Mouse (Mus musculus): ENCODE measurements around the gene Acsl1. TPM values are rescaled to one million over a fixed set of nuclear protein-coding genes. Genes with fewer than 3 reads are reported as not detected.

Gene Acsl1
- 26.4 TPM for polyA plus RNA-seq (2014; fragmentation: Illumina TruSeq; extraction: RNeasy Lipid Tissue Mini Kit (QIAGEN cat#74804); ENCODE audit: low read depth, low replicate concordance)

GRCm38 (mm10) chr8:46470792-46471781, at the start of gene Acsl1:
Gene Acsl1, plus strand, starts transcription at chr8:46471037.

GRCm38 (mm10) chr8:46551615-46552440, 81.0 kb downstream of the Acsl1 start, which contains the start of gene Cenpu:
Gene Cenpu, plus strand, starts transcription at chr8:46552028.

Other genes with a start within 250 kb of the Acsl1 start
- gene Helt, start 176.4 kb upstream of the Acsl1 start, polyA plus RNA-seq (2014; fragmentation: Illumina TruSeq; extraction: RNeasy Lipid Tissue Mini Kit (QIAGEN cat#74804); ENCODE audit: low read depth, low replicate concordance): not detected
- 19.3 TPM for gene Cenpu, start 81.0 kb downstream of the Acsl1 start, polyA plus RNA-seq (2014; fragmentation: Illumina TruSeq; extraction: RNeasy Lipid Tissue Mini Kit (QIAGEN cat#74804); ENCODE audit: low read depth, low replicate concordance)
- gene Primpol, start 146.2 kb downstream of the Acsl1 start, polyA plus RNA-seq (2014; fragmentation: Illumina TruSeq; extraction: RNeasy Lipid Tissue Mini Kit (QIAGEN cat#74804); ENCODE audit: low read depth, low replicate concordance): 27.5 TPM
- 176 TPM for gene Casp3, start 146.3 kb downstream of the Acsl1 start, polyA plus RNA-seq (2014; fragmentation: Illumina TruSeq; extraction: RNeasy Lipid Tissue Mini Kit (QIAGEN cat#74804); ENCODE audit: low read depth, low replicate concordance)